ENCODE assay signal across 26 mouse cellular contexts in the genomic region with DNA sequence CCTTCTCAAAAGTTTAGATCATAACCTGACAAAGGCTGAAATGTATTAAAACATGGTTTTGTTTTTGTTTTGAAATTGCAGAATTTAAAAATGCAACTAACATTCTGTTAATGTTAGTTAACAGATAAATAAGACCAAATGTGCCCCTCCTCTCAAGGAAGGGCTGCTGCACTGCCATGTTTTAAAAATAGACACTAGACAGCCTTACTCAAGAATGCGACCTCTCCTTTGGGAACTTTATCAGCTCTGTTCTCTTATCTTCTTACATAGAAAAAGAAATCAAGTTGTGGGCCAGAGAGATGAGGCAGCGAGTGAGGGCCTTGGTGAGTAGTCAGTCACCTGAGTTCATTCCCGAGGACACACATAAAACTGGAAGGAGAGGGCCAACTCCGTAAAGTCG.
DNase-seq lines count a peak whose midpoint lies in the region; ATAC-seq lines count a peak whose summit lies in the region.
"Had no signal": no experiment of that assay in that cellular context is flagged by ENCODE, and none has a peak within 500 bp of the region (broad histone marks: within the 10 kb centered on the region; RNA-seq: fewer than 3 reads in every experiment).

No protein-coding gene starts in this region.

- H3K9ac ChIP-seq in heart, embryonic 12.5 days = no peak overlapping the region
- H3K9ac ChIP-seq in heart, embryonic 13.5 days = peak overlapping the region; percentile 52
- no peak overlapping the region for H3K9ac ChIP-seq in heart, embryonic 16.5 days (ENCODE audit: low read length)
- H3K9ac ChIP-seq: embryonic facial prominence, embryonic 12.5 days; embryonic facial prominence, embryonic 15.5 days; forebrain, embryonic 12.5 days; forebrain, embryonic 15.5 days; hindbrain, embryonic 13.5 days; intestine, embryonic 15.5 days had no signal

- no peaks in the 10 kb centered on the region for H3K9me3 ChIP-seq in heart, embryonic 12.5 days (replicated peaks)
- H3K9me3 ChIP-seq in heart, embryonic 13.5 days = no peaks in the 10 kb centered on the region
- H3K9me3 ChIP-seq in heart, embryonic 16.5 days (replicated peaks; ENCODE audit: control insufficient read depth, low read length) = no peaks in the 10 kb centered on the region
- H3K9me3 ChIP-seq: embryonic facial prominence, embryonic 12.5 days; embryonic facial prominence, embryonic 15.5 days; forebrain, embryonic 12.5 days; forebrain, embryonic 15.5 days; hindbrain, embryonic 10.5 days; hindbrain, embryonic 13.5 days; intestine, embryonic 15.5 days had no signal

- WGBS in heart, embryonic 12.5 days = 14% methylated on average over 5 of the region's 5 CpGs
- WGBS in heart, embryonic 13.5 days = 25% methylated on average over 5 of the region's 5 CpGs
- 23% methylated on average over 5 of the region's 5 CpGs for WGBS in heart, embryonic 16.5 days

- H3K27ac ChIP-seq in heart, embryonic 12.5 days (ENCODE audit: poor library complexity, severe bottlenecking) = 0 out of 2 replicates have a peak overlapping the region, but pooled peaks have one; percentile 27
- H3K27ac ChIP-seq in heart, embryonic 13.5 days (replicated peaks) = peak overlapping the region; percentile 71
- peak overlapping the region; percentile 37 for H3K27ac ChIP-seq in heart, embryonic 16.5 days (ENCODE audit: low read length)
- H3K27ac ChIP-seq: embryonic facial prominence, embryonic 12.5 days; embryonic facial prominence, embryonic 15.5 days; forebrain, embryonic 12.5 days; forebrain, embryonic 15.5 days; hindbrain, embryonic 10.5 days; hindbrain, embryonic 13.5 days; intestine, embryonic 15.5 days had no signal

- peak; percentile 11 for DNase-seq in heart, adult 8-10 months (ENCODE audit: low spot score)
- no peak for DNase-seq in heart, postnatal 4 days
- DNase-seq in urinary bladder, adult 2 months (ENCODE audit: low spot score) = no peak
- DNase-seq in spleen, postnatal 14 days (ENCODE audit: low spot score in 2 of 2) = no peak
- DNase-seq: adrenal gland, adult 2 months; adrenal gland, postnatal 14 days; cerebellum, adult 11 months; cerebellum, adult 2 months; cerebellum, adult 9-11 months; cerebellum, postnatal 25 days; gastrocnemius, postnatal 25 days; kidney, adult 11 months; kidney, adult 8-10 months had no signal

- H3K36me3 ChIP-seq in heart, embryonic 12.5 days = no peaks in the 10 kb centered on the region
- H3K36me3 ChIP-seq in heart, embryonic 13.5 days = no peaks in the 10 kb centered on the region
- no peaks in the 10 kb centered on the region for H3K36me3 ChIP-seq in heart, embryonic 16.5 days (ENCODE audit: control insufficient read depth, insufficient read depth)
- H3K36me3 ChIP-seq: embryonic facial prominence, embryonic 12.5 days; embryonic facial prominence, embryonic 15.5 days; forebrain, embryonic 12.5 days; forebrain, embryonic 15.5 days; hindbrain, embryonic 10.5 days; hindbrain, embryonic 13.5 days; intestine, embryonic 15.5 days had no signal

- H3K4me1 ChIP-seq in heart, embryonic 12.5 days (replicated peaks) = peaks cover 34% of the 10 kb centered on the region
- H3K4me1 ChIP-seq in heart, embryonic 13.5 days = peaks cover 44% of the 10 kb centered on the region
- peaks cover 13% of the 10 kb centered on the region for H3K4me1 ChIP-seq in heart, embryonic 16.5 days (ENCODE audit: control insufficient read depth, insufficient read depth, low read length)
- H3K4me1 ChIP-seq: forebrain, embryonic 15.5 days had no signal

- no peaks in the 10 kb centered on the region for H3K27me3 ChIP-seq in heart, embryonic 12.5 days (replicated peaks)
- H3K27me3 ChIP-seq in heart, embryonic 13.5 days (replicated peaks) = no peaks in the 10 kb centered on the region
- H3K27me3 ChIP-seq in heart, embryonic 16.5 days (ENCODE audit: control insufficient read depth, insufficient read depth, low read length) = no peaks in the 10 kb centered on the region
- H3K27me3 ChIP-seq: embryonic facial prominence, embryonic 12.5 days; embryonic facial prominence, embryonic 15.5 days; forebrain, embryonic 12.5 days; forebrain, embryonic 15.5 days; hindbrain, embryonic 13.5 days; intestine, embryonic 15.5 days had no signal

- ATAC-seq in heart, embryonic 12.5 days (ENCODE audit: insufficient number of reproducible peaks, low FRiP score) = no peak
- no peak for ATAC-seq in heart, embryonic 13.5 days (ENCODE audit: extremely low read depth, insufficient number of reproducible peaks, low FRiP score, low TSS enrichment)
- 0 out of 2 replicates have a peak, but pooled peaks have one; percentile 58 for ATAC-seq in heart, embryonic 16.5 days (replicated peaks; ENCODE audit: extremely low read depth, insufficient read depth, low FRiP score)
- no peak for ATAC-seq in granulocyte monocyte progenitor cell, adult 5-6 weeks (replicated peaks; ENCODE audit: poor library complexity, severe bottlenecking)
- ATAC-seq: CD4-positive, CD25-positive, alpha-beta regulatory T cell, adult 4 months; forebrain, embryonic 15.5 days; hindbrain, embryonic 16.5 days; intestine, embryonic 15.5 days had no signal

- peak overlapping the region; percentile 57 for H3K4me2 ChIP-seq in heart, embryonic 12.5 days
- H3K4me2 ChIP-seq in heart, embryonic 13.5 days = peak overlapping the region; percentile 55
- H3K4me2 ChIP-seq in heart, embryonic 16.5 days (ENCODE audit: low read depth, low read length) = peak overlapping the region; percentile 47
- H3K4me2 ChIP-seq: embryonic facial prominence, embryonic 12.5 days; embryonic facial prominence, embryonic 15.5 days; forebrain, embryonic 12.5 days; forebrain, embryonic 15.5 days; hindbrain, embryonic 13.5 days; intestine, embryonic 15.5 days had no signal

- H3K4me3 ChIP-seq in heart, embryonic 12.5 days = no peak overlapping the region
- H3K4me3 ChIP-seq in heart, embryonic 13.5 days = no peak overlapping the region
- 0 out of 2 replicates have a peak overlapping the region, but pooled peaks have one; percentile 6 for H3K4me3 ChIP-seq in heart, embryonic 16.5 days (ENCODE audit: low read length)
- H3K4me3 ChIP-seq: embryonic facial prominence, embryonic 12.5 days; embryonic facial prominence, embryonic 15.5 days; forebrain, embryonic 12.5 days; forebrain, embryonic 15.5 days; hindbrain, embryonic 10.5 days; hindbrain, embryonic 13.5 days; intestine, embryonic 15.5 days had no signal
